Mouse (Mus musculus) ES-E14 (cell line): ENCODE results near the gene Dguok.

Experiments used
- HCFC1 ChIP-seq: IDR thresholded peaks from 2 replicates; pipeline ENCODE4 v1.6.1; 2012; ENCODE audit warnings: low read length, inconsistent platforms, borderline replicate concordance; ENCODE audit not compliant: insufficient read depth
- MAFK ChIP-seq: IDR thresholded peaks from 2 replicates; pipeline ENCODE4 v1.6.1; 2014; ENCODE audit warnings: mild to moderate bottlenecking, low read depth, low read length, inconsistent platforms; ENCODE audit not compliant: insufficient read depth
- ZC3H11A ChIP-seq: IDR thresholded peaks from 2 replicates; pipeline ENCODE4 v1.6.1; 2012; ENCODE audit warnings: low read depth, mild to moderate bottlenecking, inconsistent platforms, low read length, borderline replicate concordance
- ZNF384 ChIP-seq: IDR thresholded peaks from 2 replicates; pipeline ENCODE4 v1.6.1; 2012; ENCODE audit warnings: low read depth, low read length, inconsistent platforms

- TF ChIP-seq MAFK (no peak), ZC3H11A (no peak), ZNF384 (no peak), HCFC1 (no peak)
These were observed 69.5 kb downstream of the Dguok start for GRCm38 (mm10) chr6:83437225-83437624.
